Mouse (Mus musculus) embryonic facial prominence, embryonic 10.5 days (tissue): ENCODE results near the gene Akirin1. TPM values are rescaled to one million over a fixed set of nuclear protein-coding genes. Genes with fewer than 3 reads are reported as not detected.
A peak's percentile ranks its signal among the peaks of the same experiment; 100 is the strongest.

Experiments
- DNase-seq: peaks from one replicate; pipeline ENCODE4 v3.0.0-alpha.2; 2017; ENCODE audit warnings: low spot score
- H3K27ac ChIP-seq: fragments of 300-500 bp; sonication (generic); replicated peaks from 2 replicates; pipeline ENCODE4 v1.5.1; 2016; ENCODE audit warnings: mild to moderate bottlenecking
- H3K27me3 ChIP-seq: fragments of 300-500 bp; sonication (generic); replicated peaks from 2 replicates; pipeline ENCODE4 v1.6.1; 2016; ENCODE audit warnings: low read depth, mild to moderate bottlenecking; ENCODE audit not compliant: poor library complexity, severe bottlenecking
- H3K36me3 ChIP-seq: fragments of 300-500 bp; sonication (generic); replicated peaks from 2 replicates; pipeline ENCODE4 v1.6.1; 2016; ENCODE audit warnings: mild to moderate bottlenecking, moderate library complexity
- H3K4me1 ChIP-seq: fragments of 300-500 bp; sonication (generic); 2 replicates; pipeline ENCODE4 v1.6.1; 2016
- H3K4me3 ChIP-seq: fragments of 300-500 bp; sonication (generic); 2 replicates; pipeline ENCODE4 v1.5.1; 2016; ENCODE audit warnings: mild to moderate bottlenecking, moderate library complexity
- H3K9me3 ChIP-seq: fragments of 300-500 bp; sonication (generic); 2 replicates; pipeline ENCODE4 v1.6.1; 2016; ENCODE audit warnings: mild to moderate bottlenecking
- WGBS: fragments of 180-500 bp; shearing (Covaris S2); methylation state at CpG from one replicate; pipeline ENCODE4 v1.1.7; 2016; 5-methylcytosine and 5-hydroxymethylcytosine counted together
- polyA plus RNA-seq: library from polyadenylated mRNA; unstranded; fragments of >200 nt; fragmentation: Nextera tagmentation; extraction: Ambion mirVana; gene quantifications from 2 replicates; pipeline ENCODE4 v1.2.1, GENCODE M21; 2016

The Akirin1 gene
- polyA plus RNA-seq, 1 experiment from 2014 or later: 55.0 TPM

DNA sequence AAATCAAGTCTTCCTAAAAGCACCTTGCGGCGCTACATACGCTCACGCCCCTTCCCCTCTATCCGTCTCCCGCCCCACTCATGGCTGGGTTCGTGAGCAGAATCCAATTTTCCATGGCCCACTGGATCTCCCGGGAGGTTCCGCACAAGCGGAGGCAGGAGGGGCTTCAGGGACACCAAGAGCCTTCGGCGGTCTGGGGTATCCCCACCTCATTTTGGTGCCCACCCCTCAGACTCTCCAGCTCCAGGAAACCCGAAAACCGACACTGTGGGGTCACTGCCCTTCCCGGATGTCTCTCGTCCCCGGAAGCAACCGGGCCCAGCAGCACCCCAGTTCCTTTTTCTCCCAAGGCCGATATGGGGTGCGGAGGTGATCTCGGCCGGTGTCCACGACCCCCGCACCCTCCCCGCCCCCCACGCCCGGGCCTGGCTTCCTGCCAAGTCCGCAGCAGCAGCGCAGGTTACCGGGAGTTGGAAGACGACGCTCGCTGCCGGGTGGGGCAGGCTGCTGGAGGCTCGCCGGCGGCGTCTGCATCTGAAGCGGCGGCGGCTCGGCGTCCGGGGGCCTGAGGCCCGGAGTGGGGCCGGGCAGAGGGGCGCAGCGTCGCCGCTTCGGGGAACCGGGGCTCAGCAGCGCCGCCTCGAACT is 538 bp downstream of the Akirin1 start:
- Histone ChIP-seq H3K9me3 (no peaks in the 10 kb centered on the region), H3K27ac (peak overlapping the region; percentile 90), H3K4me3 (peak overlapping the region; percentile 97), H3K27me3 (no peaks in the 10 kb centered on the region), H3K4me1 (peaks cover 13% of the 10 kb centered on the region), H3K36me3 (peaks cover 4% of the 10 kb centered on the region; the same call in 1 of the 2 replicates)
- DNase-seq: no peak
- WGBS: under 1% methylated on average over 55 of the region's 55 CpGs

DNA sequence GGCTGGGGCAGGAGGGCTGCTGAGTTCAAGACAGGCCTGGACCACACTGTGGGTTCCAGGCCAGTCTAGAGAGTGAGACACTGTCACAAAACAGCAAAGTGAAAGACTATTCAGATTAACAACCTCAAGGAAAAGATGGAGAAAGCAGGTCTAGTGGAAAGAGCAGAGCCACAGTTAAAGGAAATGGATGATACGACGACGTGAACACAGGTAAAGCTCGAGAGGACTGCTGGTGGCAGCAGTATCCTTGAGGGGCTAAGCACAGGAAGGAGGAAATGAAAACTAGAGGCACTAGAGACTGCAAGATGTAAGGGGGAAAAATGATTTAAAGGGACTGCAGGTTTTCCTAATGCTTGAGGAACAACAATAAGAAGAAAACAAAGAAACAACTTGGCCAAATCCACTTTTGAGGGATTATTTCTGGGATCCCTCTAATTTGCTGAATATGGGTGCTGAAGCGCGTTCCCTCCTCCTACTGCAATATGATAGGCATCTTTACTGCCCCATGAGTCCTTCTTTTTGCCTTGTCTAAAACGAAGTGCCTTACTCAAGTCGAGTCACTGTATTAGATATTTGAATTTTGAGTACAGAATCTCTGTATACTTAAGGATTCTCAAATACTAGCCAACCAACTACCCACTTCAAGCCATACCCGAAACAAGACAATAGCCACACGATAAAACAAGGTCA is 1.3 kb downstream of the Akirin1 start:
- Histone ChIP-seq H3K27ac (no peak overlapping the region), H3K36me3 (peaks cover 4% of the 10 kb centered on the region; the same call in 1 of the 2 replicates), H3K4me1 (peaks cover 13% of the 10 kb centered on the region), H3K9me3 (no peaks in the 10 kb centered on the region), H3K4me3 (peak overlapping the region; percentile 97), H3K27me3 (no peaks in the 10 kb centered on the region)
- WGBS: 24% methylated on average over 10 of the region's 10 CpGs
- no peak for DNase-seq

DNA sequence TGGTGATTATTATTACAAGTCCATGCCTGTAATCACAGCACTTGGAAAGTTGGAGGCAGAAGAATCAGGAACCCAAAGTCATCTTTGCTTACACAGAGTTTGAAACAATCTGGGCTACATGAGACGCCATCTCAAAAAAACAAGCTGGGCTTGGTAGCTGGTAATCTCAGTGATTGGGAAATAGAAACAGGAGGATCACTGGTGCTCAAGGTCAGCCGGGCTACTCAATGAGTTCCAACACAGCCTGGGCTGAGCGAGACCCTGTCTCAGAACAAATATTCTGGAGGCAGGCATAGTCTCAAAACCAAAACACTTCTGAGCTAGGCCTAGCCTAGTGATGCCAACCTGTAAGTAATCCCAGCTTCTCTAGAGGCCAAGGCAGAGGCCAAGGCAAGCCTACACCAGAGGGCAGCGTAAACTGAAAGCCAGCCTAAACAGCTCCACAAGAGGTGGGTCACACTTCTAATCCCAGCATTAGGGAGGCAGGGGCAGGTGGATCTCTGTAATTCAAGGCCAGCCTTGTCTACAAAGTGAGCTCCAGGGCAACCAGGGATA is 4.8 kb downstream of the Akirin1 start:
- no peak for DNase-seq
- no peaks in the 10 kb centered on the region for H3K27me3 ChIP-seq
- H3K4me3 ChIP-seq: no peak overlapping the region
- WGBS: 91% methylated on average over 4 of the region's 4 CpGs
- no peaks in the 10 kb centered on the region for H3K9me3 ChIP-seq
- no peak overlapping the region for H3K27ac ChIP-seq
- H3K36me3 ChIP-seq: peaks cover 35% of the 10 kb centered on the region
- H3K4me1 ChIP-seq: peaks cover 13% of the 10 kb centered on the region

DNA sequence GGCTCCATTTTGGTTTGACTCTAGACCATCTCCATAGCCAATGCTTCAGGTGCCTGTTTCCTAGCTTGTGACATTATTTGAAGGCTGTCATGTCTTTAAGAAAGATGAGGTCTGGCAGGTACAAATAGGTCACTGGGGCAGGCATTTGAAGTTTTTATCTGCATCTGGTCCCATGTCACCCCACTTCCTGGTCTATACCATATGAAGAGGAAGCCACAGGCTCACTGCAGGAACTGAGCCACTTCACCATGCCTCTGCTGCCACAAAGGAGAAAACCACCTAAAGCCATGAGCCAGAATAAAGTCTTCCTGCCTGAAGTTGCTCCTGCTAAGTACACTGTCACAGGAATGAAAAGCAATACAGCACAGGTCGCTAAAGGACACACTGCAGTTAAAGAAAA is 7.3 kb downstream of the Akirin1 start:
- peaks cover 59% of the 10 kb centered on the region for H3K36me3 ChIP-seq

DNA sequence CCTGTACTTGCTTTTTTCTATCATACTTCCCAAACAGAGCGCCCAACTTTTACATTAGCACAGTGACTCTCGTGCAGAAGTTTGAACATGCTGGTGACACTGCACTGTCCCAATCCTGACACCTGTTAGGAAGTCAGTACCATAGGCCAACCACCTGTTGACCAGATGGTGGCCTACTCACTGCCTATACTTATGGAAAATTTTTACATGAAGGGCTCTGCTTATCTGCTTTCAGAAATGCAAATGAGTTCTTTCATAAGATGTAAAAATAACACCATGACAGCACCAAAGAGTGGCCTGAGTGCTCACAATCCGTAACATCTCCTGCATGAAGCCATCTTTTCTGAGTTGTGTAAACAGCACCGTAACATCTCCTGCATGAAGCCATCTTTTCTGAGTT is 11.4 kb downstream of the Akirin1 start:
- peaks cover 86% of the 10 kb centered on the region for H3K36me3 ChIP-seq

More for the DNA sequence above, 7.3 kb downstream of the Akirin1 start:
- Histone ChIP-seq H3K4me1 (no peaks in the 10 kb centered on the region), H3K27me3 (no peaks in the 10 kb centered on the region), H3K4me3 (no peak overlapping the region), H3K27ac (no peak overlapping the region), H3K9me3 (no peaks in the 10 kb centered on the region)
- 94% methylated on average over 1 of the region's 1 CpGs for WGBS
- no peak for DNase-seq

DNA sequence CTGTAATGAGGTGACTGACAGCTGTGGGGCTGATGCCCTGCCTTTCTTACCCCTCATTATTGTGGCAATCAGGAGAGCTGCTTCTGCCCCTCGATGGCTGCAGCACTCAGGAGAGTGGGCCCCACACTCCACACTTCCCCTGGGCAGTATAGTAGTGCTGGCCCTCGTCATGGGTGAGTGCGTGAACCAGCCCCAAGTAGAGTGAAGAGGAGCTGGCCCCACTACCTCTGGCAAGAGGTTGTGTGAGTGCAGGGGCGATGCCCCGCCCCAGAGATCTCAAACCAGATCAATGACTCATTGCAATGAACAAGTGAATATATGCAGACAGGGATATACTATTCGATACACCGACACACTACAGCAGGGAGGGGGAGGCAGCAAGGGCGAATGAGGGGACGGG is 16.6 kb downstream of the Akirin1 start:
- H3K4me1 ChIP-seq: no peaks in the 10 kb centered on the region
- H3K27ac ChIP-seq: no peak overlapping the region
- WGBS: 92% methylated on average over 9 of the region's 9 CpGs
- H3K4me3 ChIP-seq: no peak overlapping the region
- H3K9me3 ChIP-seq: no peaks in the 10 kb centered on the region
- H3K36me3 ChIP-seq: peaks cover 59% of the 10 kb centered on the region
- H3K27me3 ChIP-seq: no peaks in the 10 kb centered on the region
- no peak for DNase-seq

More for the DNA sequence above, 11.4 kb downstream of the Akirin1 start:
- no peaks in the 10 kb centered on the region for H3K27me3 ChIP-seq
- 94% methylated on average over 4 of the region's 4 CpGs for WGBS
- DNase-seq: no peak
- no peaks in the 10 kb centered on the region for H3K4me1 ChIP-seq
- no peak overlapping the region for H3K4me3 ChIP-seq
- no peaks in the 10 kb centered on the region for H3K9me3 ChIP-seq
- no peak overlapping the region for H3K27ac ChIP-seq

DNA sequence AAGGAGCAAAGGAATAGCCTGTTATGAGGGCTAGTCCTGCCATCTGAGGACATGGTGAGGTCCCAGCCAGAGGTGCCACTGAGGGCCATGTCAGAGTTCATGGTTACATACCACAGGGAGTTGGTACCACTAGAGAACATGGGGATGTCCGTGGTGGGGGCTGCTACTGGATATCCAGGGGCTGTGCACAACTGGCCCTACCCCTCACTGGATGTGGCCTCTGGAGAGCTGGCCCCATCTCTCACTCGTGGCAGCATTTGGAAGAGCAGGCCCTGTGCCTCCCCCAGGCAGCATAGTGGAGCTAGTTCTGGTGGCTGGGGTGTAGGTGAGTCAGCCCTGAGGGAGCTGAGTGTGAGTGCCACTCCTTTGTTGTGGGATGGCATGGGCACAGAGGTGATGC is 17.2 kb downstream of the Akirin1 start:
- no peak for DNase-seq
- WGBS: 88% methylated on average over 2 of the region's 2 CpGs
- Histone ChIP-seq H3K4me3 (no peak overlapping the region), H3K9me3 (no peaks in the 10 kb centered on the region), H3K27me3 (no peaks in the 10 kb centered on the region), H3K4me1 (no peaks in the 10 kb centered on the region), H3K36me3 (peaks cover 53% of the 10 kb centered on the region), H3K27ac (no peak overlapping the region)

DNA sequence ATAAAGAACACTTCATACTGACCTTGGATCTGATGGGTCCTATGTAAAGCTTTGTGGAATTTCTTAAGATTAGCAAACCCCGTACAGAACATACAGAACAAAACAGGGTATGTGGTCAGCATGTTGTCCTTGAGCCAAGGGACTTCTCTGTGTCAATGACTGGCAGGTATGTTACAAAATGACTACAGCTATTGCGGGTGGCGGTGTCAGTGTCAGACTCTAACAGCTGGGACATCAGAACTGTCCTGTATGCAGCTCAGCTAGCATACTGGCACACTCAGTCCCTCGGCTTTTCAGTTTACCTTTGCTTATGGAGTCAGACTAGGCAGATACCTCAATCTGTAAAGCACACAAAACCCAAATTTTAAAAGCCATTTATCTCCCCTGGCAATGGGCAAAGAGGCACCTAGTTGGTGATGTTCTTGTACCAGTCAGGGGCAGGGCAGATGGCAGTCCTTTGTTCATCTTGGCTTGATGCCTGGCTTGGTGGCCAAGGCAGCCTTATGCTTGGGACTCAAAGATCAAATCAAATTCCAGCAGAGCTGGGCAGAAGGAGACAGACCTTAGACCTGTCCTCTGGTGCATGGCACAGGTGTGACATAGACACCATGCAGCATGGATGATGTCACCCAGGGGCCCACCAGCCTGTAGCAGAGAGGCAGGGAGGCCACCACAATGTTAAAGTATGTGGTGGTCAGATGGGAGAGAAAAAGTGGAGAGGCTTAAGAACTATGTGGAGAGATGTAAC is 17.8 kb downstream of the Akirin1 start:
- WGBS: 93% methylated on average over 4 of the region's 4 CpGs
- DNase-seq: no peak
- H3K27ac ChIP-seq: no peak overlapping the region
- H3K4me1 ChIP-seq: no peaks in the 10 kb centered on the region
- no peaks in the 10 kb centered on the region for H3K9me3 ChIP-seq
- no peaks in the 10 kb centered on the region for H3K27me3 ChIP-seq
- peaks cover 48% of the 10 kb centered on the region for H3K36me3 ChIP-seq
- H3K4me3 ChIP-seq: no peak overlapping the region

DNA sequence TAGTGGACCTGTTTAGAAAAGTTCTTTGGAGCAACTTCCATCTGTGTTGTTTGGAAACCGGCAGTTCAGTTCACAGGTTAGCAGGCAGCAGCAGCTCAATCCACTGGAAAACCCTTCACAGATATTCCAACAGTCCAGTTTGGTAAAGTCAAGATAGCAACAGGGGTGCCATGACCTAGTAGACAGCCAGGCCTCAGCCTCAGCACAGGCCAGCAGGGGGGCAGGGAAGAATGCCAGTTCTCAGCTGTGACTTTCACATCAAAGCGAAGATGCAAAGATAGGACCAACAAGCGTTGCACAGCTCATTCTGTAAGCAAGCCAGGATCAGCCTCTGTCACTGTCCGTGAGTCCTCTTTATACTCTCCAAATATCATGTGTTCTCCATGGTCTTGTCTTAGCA is 28.4 kb downstream of the Akirin1 start:
- H3K4me3 ChIP-seq: no peak overlapping the region
- peaks cover 14% of the 10 kb centered on the region for H3K4me1 ChIP-seq
- no peaks in the 10 kb centered on the region for H3K27me3 ChIP-seq
- H3K9me3 ChIP-seq: no peaks in the 10 kb centered on the region
- H3K27ac ChIP-seq: no peak overlapping the region
- no peak for DNase-seq
- H3K36me3 ChIP-seq: no peaks in the 10 kb centered on the region
- 89% methylated on average over 4 of the region's 4 CpGs for WGBS

DNA sequence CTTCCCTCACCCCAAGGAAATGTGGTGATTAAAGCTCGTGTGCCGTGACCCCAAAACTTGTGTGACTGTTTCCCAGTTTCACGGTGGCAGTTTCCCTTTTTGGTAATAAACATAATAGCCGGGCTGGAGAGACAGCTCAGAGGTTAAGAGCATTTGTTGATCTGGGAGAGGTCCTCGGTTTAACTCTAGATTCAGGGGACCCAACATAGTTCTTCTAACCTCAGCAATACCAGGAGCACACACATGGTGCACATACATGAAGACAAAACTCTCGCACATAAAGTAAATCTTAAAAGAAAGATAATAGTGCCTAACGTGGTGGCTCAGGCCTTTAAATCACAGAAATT is 31.7 kb downstream of the Akirin1 start:
- Histone ChIP-seq H3K9me3 (no peaks in the 10 kb centered on the region), H3K4me3 (peak overlapping the region; percentile 92), H3K27me3 (no peaks in the 10 kb centered on the region), H3K4me1 (peaks cover 18% of the 10 kb centered on the region), H3K36me3 (peaks cover 25% of the 10 kb centered on the region), H3K27ac (peak overlapping the region; percentile 87)
- no peak for DNase-seq
- 37% methylated on average over 7 of the region's 7 CpGs for WGBS

DNA sequence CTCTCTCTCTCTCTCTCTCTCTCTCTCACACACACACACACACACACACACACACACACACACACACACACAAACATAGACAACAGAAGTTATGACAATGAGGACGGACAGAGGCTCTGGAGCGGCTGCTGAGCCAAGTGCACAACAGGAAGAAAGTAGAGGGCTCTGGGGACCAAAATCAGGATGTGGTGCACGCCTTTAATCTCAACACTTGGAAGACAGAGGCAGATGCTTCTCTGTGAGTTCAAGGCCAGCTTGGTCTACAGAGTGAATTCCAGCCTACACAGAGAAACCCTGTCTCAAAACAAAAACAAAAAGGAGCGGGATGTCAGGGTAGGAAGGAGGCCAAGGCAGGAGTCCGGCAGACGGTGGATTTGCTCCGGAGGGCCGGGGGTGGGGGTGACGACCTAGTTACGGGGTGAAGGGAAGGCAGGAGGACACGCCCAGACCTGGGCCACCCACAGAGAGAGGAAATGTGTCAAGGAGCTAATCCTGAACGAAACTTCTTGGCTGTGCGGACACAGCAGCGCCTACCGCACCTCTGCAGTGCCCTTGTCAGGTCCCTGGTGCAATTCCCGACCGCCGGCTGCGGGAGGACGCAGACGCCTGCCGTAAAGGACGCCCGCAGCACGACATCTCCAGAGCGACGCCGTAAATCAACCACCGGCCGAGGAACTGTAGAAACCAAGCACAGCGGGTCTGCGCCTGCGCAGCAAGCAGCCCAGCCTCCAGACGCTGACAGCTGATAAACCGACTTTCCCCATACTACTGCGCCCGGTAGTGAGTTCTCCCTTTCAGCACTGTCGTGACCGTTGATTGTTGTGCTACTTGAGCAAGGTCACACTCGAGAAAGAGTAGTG is 32.3 kb downstream of the Akirin1 start, which contains the start of gene Ndufs5:
TSS of gene Ndufs5 (minus strand) at position 629 of the 860 bp plus-strand sequence.
- Histone ChIP-seq H3K27me3 (no peaks in the 10 kb centered on the region), H3K27ac (peak within 1 kb of the TSS; percentile 87)

DNA sequence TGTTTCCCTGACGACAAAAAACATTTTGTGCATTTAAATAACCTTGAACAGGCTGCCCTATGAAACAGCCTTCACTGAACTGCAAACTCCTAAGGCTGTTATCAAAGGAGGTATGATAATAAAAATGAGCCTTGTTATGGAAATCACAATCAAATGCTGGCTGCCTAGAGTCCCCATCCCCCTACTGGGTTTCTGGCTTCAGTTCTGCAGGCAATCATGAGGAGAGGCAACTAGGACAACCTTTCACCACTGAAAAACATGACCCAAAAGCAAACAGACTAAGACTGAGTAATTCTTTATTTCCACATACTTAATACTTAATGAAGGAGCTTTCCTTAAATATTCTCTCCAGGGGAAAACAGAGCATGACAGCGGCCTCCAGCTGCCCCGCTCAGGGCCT is 37.7 kb downstream of the Akirin1 start:
- peaks cover 10% of the 10 kb centered on the region for H3K4me1 ChIP-seq
- no peak for DNase-seq
- H3K27ac ChIP-seq: no peak overlapping the region
- 92% methylated on average over 3 of the region's 3 CpGs for WGBS
- H3K36me3 ChIP-seq: peaks cover 46% of the 10 kb centered on the region
- no peaks in the 10 kb centered on the region for H3K27me3 ChIP-seq
- H3K9me3 ChIP-seq: no peaks in the 10 kb centered on the region
- H3K4me3 ChIP-seq: no peak overlapping the region

More for the DNA sequence above, 32.3 kb downstream of the Akirin1 start, which contains the start of gene Ndufs5:
- H3K4me3 ChIP-seq: peak within 1 kb of the TSS; percentile 92
- H3K4me1 ChIP-seq: peaks cover 18% of the 10 kb centered on the region
- peaks cover 29% of the 10 kb centered on the region for H3K36me3 ChIP-seq
- peak; percentile 96 for DNase-seq
- H3K9me3 ChIP-seq: no peaks in the 10 kb centered on the region
- under 1% methylated on average over 40 of the region's 40 CpGs for WGBS
